Mouse (Mus musculus) embryonic facial prominence, embryonic 11.5 days (tissue): ENCODE measurements at regions not wholly inside any gene's neighbourhood (a gene's known extent, or its start where the extent isn't known, plus 50 kb on each side); places are given as distances from the start of the nearest gene placed in this dataset. TPM values are rescaled to one million over a fixed set of nuclear protein-coding genes. Genes with fewer than 3 reads are reported as not detected.

Experiments used
- microRNA-seq: library from miRNA; unstranded; fragments of <30 nt; microRNA quantifications from one replicate; pipeline ENCODE4, GENCODE M21; 2016; ENCODE audit warnings: borderline number of aligned reads

Small RNAs in the stretch of these regions (microRNA-seq; reads per million reads assigned to microRNA genes)
- gene Gm25748, result not detected
